Comparison of ENCODE assay signal across 20 mouse cellular contexts in the genomic region with DNA sequence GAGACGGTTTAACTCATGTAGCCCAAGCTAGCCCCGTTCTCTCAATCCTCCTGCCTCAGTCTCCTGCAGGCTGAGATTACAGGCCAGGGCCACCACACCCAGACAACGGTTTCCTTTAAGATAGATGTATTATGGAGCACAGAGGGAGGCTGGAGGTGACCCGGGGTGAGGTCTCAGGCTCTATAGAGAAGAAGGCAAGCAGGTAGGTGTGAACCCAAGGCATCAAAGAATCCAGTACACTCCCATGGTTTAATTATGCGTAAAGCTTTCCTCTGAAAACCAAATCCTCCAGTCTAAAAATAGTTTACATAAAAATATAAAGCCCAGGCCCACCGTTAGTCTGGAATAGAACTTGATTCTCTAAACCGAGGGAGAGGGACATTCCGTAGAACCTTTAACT.
DNase-seq lines count a peak whose midpoint lies in the region.
"Had no signal": no experiment of that assay in that cellular context is flagged by ENCODE, and none has a peak within 500 bp of the region (broad histone marks: within the 10 kb centered on the region; RNA-seq: fewer than 3 reads in every experiment).

No protein-coding gene starts in this region.

- DNase-seq in ES-CJ7 (ENCODE audit: low read depth, low spot score) (peak; percentile 81), R1 (ENCODE audit: low read depth, low spot score) (peak; percentile 90), ZHBTc4 (ENCODE audit: low read depth, low spot score) (peak; percentile 77)
- no peak for DNase-seq in cerebellum, adult 11 months
- no peak for DNase-seq in retina, postnatal 1 day
- DNase-seq in c-Kit-positive CD71-positive TER-119-positive erythroid progenitor cells, embryonic 14.5 days (ENCODE audit: low spot score): no peak
- DNase-seq: adrenal gland, adult 2 months; adrenal gland, adult 8-10 months; adrenal gland, postnatal 10 days; adrenal gland, postnatal 14 days; adrenal gland, postnatal 25 days; adrenal gland, postnatal 36 days; B cell, adult 2 months; cerebellum, adult 11-12 months; cerebellum, adult 18-20 months; cerebellum, adult 2 months; cerebellum, adult 8-10 months; cerebellum, adult 9-10 months; cerebellum, adult 9-11 months; cerebellum, postnatal 10 days had no signal

Comparison
In these comparisons a context has a peak if more than half of its experiments do, and no peak if none do; other contexts are left out.
1. DNase-seq: peak in ES-CJ7 (single experiment), R1 (single experiment) and ZHBTc4 (single experiment); none in cerebellum, adult 11 months (single experiment), retina, postnatal 1 day (single experiment) and c-Kit-positive CD71-positive TER-119-positive erythroid progenitor cells, embryonic 14.5 days (single experiment).